Comparison of ENCODE assay signal across 8 mouse cellular contexts in the genomic region with DNA sequence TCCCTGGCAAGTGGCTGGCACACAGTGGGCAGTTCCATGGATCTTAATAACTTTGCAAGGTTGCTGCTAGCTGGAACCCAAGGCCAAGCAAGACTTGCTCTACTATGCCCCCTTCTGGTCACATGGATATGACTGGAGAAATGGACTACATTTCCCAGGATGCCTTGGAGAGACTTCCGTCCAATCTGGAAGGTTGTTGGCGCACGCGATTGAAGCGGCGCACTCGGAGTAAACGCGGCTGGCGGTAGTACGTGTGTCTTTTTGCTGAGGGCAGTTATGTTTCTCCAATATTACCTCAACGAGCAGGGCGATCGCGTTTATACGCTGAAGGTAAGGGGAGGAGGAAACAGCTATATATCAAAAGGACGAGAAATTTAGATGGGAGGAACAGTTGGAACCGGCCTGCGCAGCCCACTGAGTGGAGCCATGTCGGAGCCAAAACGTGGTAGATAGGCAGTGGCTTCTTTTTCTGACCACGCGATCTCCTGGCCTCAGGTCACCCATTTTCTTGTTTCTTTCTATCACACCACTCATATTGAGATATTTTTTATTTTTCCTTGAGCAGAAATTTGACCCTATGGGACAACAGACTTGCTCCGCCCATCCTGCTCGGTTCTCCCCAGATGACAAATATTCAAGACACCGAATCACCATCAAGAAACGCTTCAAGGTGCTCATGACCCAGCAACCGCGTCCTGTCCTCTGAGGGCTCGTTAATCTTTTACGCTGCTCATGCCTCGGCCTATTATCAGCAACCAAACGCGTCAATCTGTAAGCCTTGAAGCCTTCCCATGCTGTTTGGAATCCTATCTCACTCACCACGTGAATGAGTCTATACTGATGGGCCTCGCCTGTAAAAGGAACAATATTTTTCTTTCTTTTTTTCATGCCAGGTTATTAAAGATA. TPM values are rescaled to one million over a fixed set of nuclear protein-coding genes. Genes with fewer than 3 reads are reported as not detected.
DNase-seq lines count a peak whose midpoint lies in the region; ATAC-seq lines count a peak whose summit lies in the region.

A gene (plus strand): TSS at position 179 of the 906 bp plus-strand sequence.

- WGBS in hindbrain, embryonic 14.5 days, result under 1% methylated on average over 36 of the region's 36 CpGs

- H3K36me3 ChIP-seq in hindbrain, embryonic 14.5 days (replicated peaks; ENCODE audit: control insufficient read depth, insufficient read depth), result no peaks in the 10 kb centered on the region

- no peaks in the 10 kb centered on the region for H3K27me3 ChIP-seq in hindbrain, embryonic 14.5 days (ENCODE audit: control insufficient read depth, insufficient read depth, low read length)

- peak; percentile 71 for ATAC-seq in hindbrain, embryonic 14.5 days (ENCODE audit: low FRiP score)

- H3K4me2 ChIP-seq in hindbrain, embryonic 14.5 days (replicated peaks), result peak within 1 kb of the TSS; percentile 80

- H3K4me1 ChIP-seq in hindbrain, embryonic 14.5 days (replicated peaks; ENCODE audit: control insufficient read depth, insufficient read depth, low read length), result peaks cover 27% of the 10 kb centered on the region

- peak; percentile 96 for DNase-seq in R1 (ENCODE audit: low read depth, low spot score)
- peak; percentile 94 for DNase-seq in cerebellum, postnatal 14 days
- DNase-seq in frontal cortex, postnatal 25 days (ENCODE audit: low spot score in 2 of 2), result peak; percentile 73 to 87
- DNase-seq in hindbrain, embryonic 14.5 days (ENCODE audit: low spot score), result peak; percentile 96
- DNase-seq in layer of hippocampus, postnatal 36 days, result peak; percentile 83 to 84
- DNase-seq in lung, postnatal 36 days, result peak; percentile 94
- DNase-seq in retina, postnatal 1 day, result peak; percentile 95
- DNase-seq in urinary bladder, adult 2 months (ENCODE audit: low spot score), result peak; percentile 65

- peak within 1 kb of the TSS; percentile 72 for H3K4me3 ChIP-seq in hindbrain, embryonic 14.5 days (replicated peaks; ENCODE audit: low read length)

- no peaks in the 10 kb centered on the region for H3K9me3 ChIP-seq in hindbrain, embryonic 14.5 days (ENCODE audit: control insufficient read depth, low read length)

- H3K27ac ChIP-seq in hindbrain, embryonic 14.5 days, result peak within 1 kb of the TSS; percentile 79

- peak within 1 kb of the TSS; percentile 71 for H3K9ac ChIP-seq in hindbrain, embryonic 14.5 days

RNA-seq across cellular contexts. Expression of the gene that starts here (rescaled TPM):
- polyA plus RNA-seq in hindbrain, embryonic 14.5 days (2014; fragmentation: Nextera tagmentation; extraction: Ambion mirVana), result 169 and 177 TPM in 2 replicates
- 10 to 100 TPM; 52.2 to 54.7 TPM for total RNA-seq in layer of hippocampus, postnatal 36 days (2021)
- 101 and 145 TPM in 2 replicates for polyA plus RNA-seq in urinary bladder, adult 2 months (2012; rRNA removed)

Comparison
In these comparisons a context has a peak if more than half of its experiments do, and no peak if none do; other contexts are left out.
1. Peak in every context shown above with its lines: DNase-seq, ATAC-seq, H3K4me3 ChIP-seq and H3K27ac ChIP-seq.